Mouse (Mus musculus) bone marrow macrophage, adult 2 months (primary cell): Measurements from ENCODE around the gene Apopt1.

ENCODE experiments used
- CTCF ChIP-seq: IDR thresholded peaks from 2 replicates; pipeline ENCODE4 v1.5.1; 2012; ENCODE audit warnings: low read depth, mild to moderate bottlenecking, low read length, moderate library complexity
- POLR2A ChIP-seq: IDR thresholded peaks from 2 replicates; pipeline ENCODE4 v1.6.1; 2012; ENCODE audit warnings: mild to moderate bottlenecking, low read depth, low read length, borderline replicate concordance

GRCm38 (mm10) chr12:111672176-111672575 lies 40.9 kb upstream of the Apopt1 start, which contains the start of gene Ckb:
- TF ChIP-seq POLR2A: peak; percentile 70; the same call in 1 of the 2 replicates
- no peak for TF ChIP-seq CTCF
